Mouse (Mus musculus) neural tube, embryonic 15.5 days (tissue): ENCODE data around the gene Smim24. TPM values are rescaled to one million over a fixed set of nuclear protein-coding genes. Genes with fewer than 3 reads are reported as not detected.
A peak's percentile ranks its signal among the peaks of the same experiment; 100 is the strongest.

ENCODE experiments used
- ATAC-seq: fragments of 200-750 bp; cut with Nextera tagmentation; 2 replicates; pipeline ENCODE4 v1.8.0; 2017; ENCODE audit warnings: mild to moderate bottlenecking, moderate TSS enrichment, moderate library complexity; ENCODE audit not compliant: low FRiP score
- H3K27ac ChIP-seq: fragments of 300-500 bp; sonication (generic); replicated peaks from 2 replicates; pipeline ENCODE4 v1.5.1; 2015; ENCODE audit warnings: mild to moderate bottlenecking, inconsistent platforms
- H3K27me3 ChIP-seq: fragments of 300-500 bp; sonication (generic); replicated peaks from 2 replicates; pipeline ENCODE4 v1.6.1; 2015; ENCODE audit warnings: inconsistent platforms
- H3K36me3 ChIP-seq: fragments of 300-500 bp; sonication (generic); 2 replicates; pipeline ENCODE4 v1.6.1; 2015; ENCODE audit warnings: inconsistent platforms
- H3K4me1 ChIP-seq: fragments of 300-500 bp; sonication (generic); 2 replicates; pipeline ENCODE4 v1.6.1; 2015; ENCODE audit warnings: inconsistent platforms
- H3K4me2 ChIP-seq: fragments of 300-500 bp; sonication (generic); 2 replicates; pipeline ENCODE4 v1.6.1; 2015; ENCODE audit warnings: inconsistent platforms, mild to moderate bottlenecking, moderate library complexity
- H3K4me3 ChIP-seq: fragments of 300-500 bp; sonication (generic); replicated peaks from 2 replicates; pipeline ENCODE4 v1.5.1; 2015; ENCODE audit warnings: mild to moderate bottlenecking, inconsistent platforms
- H3K9ac ChIP-seq: fragments of 300-500 bp; sonication (generic); replicated peaks from 2 replicates; pipeline ENCODE4 v1.6.1; 2015; ENCODE audit warnings: mild to moderate bottlenecking, inconsistent platforms
- H3K9me3 ChIP-seq: fragments of 300-500 bp; sonication (generic); replicated peaks from 2 replicates; pipeline ENCODE4 v1.6.1; 2016; ENCODE audit warnings: inconsistent platforms
- WGBS: fragments of 180-500 bp; shearing (Covaris S2); methylation state at CpG from one replicate; pipeline ENCODE4 v1.1.7; 2015; ENCODE audit warnings: mixed read lengths; 5-methylcytosine and 5-hydroxymethylcytosine counted together
- polyA plus RNA-seq: library from polyadenylated mRNA; unstranded; fragments of >200 nt; fragmentation: Nextera tagmentation; extraction: Ambion mirVana; gene quantifications from 2 replicates; pipeline ENCODE4 v1.2.1, GENCODE M21; 2015

Smim24 gene
- polyA plus RNA-seq, 1 experiment from 2014 or later = 2.5 TPM

DNA sequence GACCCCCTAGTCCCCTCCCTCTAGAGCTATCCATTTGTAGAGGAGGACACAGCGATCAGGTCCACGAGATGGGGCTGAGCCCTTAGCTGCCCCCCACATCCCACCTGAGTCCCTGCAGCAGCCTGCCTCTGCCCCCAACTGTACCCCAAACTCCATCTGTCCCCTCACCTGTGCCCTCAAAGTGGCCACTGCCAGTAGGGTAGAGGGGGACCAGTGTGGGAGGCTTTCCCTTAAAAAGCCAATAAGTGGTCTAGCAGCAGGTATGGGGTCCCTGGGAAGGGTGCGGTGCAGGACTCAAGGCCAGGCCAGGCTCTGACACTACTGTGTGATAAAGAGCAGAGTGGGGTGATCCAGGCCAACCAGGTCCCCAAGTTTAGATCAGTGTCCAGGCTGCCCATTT, 34.5 kb downstream of the Smim24 start:
- Histone ChIP-seq H3K9ac (peak overlapping the region; percentile 55), H3K9me3 (no peaks in the 10 kb centered on the region), H3K4me3 (peak overlapping the region; percentile 46), H3K4me1 (peaks cover 67% of the 10 kb centered on the region), H3K27me3 (peaks cover 13% of the 10 kb centered on the region), H3K36me3 (no peaks in the 10 kb centered on the region), H3K4me2 (peak overlapping the region; percentile 81), H3K27ac (no peak overlapping the region)
- no peak for ATAC-seq
- 39% methylated on average over 3 of the region's 3 CpGs for WGBS

DNA sequence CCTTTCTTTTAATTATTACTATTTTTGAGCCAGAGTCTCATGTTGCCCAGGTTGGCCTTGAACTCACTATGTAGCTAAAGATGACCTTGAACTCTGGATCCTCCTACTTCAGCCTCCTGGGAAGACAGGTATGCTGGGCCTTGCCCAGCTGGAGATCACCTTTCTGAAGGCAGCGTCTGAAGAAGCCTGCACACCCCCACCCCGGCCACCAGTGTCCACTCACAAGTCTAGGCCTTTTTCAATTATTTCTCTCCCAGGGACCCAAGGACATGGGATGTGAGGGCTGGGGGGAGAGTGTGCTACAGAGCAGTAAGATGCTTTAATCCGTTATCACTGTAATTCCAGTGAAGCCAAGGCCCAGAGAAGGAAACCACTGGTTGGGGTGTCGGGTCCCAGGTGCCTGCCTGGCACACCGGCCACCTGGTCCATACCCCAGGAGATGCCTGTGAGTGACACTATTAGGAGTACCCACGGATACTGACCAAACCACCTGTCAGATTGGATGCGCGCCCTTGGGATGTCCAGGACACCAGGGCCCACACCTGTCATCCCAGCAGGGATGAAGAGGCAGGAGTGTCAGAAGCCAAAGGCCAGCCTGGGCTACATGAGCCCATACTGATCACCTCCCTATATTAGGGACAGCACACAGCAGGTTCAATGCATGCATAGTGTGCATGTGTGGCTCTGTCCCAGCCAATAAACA, 35.1 kb downstream of the Smim24 start:
- Histone ChIP-seq H3K36me3 (no peaks in the 10 kb centered on the region), H3K27ac (no peak overlapping the region), H3K4me3 (no peak overlapping the region), H3K9ac (no peak overlapping the region), H3K9me3 (no peaks in the 10 kb centered on the region), H3K27me3 (peaks cover 13% of the 10 kb centered on the region), H3K4me1 (peaks cover 71% of the 10 kb centered on the region), H3K4me2 (no peak overlapping the region)
- WGBS = 81% methylated on average over 8 of the region's 8 CpGs
- ATAC-seq = no peak

DNA sequence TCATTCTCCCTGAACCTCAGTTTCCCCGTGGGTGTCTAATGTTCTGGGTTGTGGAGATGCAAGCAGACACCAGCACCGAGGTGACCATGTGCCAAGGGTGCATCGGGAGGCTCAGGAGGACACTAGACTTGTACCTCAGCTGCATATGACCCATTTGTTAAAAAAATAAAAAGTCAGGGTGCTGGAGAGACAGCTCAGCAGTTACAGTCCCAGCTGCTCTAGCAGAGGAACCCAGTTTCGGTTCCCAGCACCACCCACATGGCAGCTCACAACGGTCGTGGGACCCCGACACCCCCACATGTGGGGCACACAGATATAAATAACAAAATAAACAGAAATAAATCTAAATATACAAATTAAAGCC, 35.6 kb downstream of the Smim24 start:
- Histone ChIP-seq H3K4me1 (peaks cover 76% of the 10 kb centered on the region), H3K36me3 (no peaks in the 10 kb centered on the region), H3K27me3 (peaks cover 13% of the 10 kb centered on the region), H3K9me3 (no peaks in the 10 kb centered on the region), H3K4me2 (no peak overlapping the region), H3K27ac (no peak overlapping the region), H3K9ac (no peak overlapping the region), H3K4me3 (no peak overlapping the region)
- ATAC-seq = no peak
- WGBS = 94% methylated on average over 7 of the region's 7 CpGs

DNA sequence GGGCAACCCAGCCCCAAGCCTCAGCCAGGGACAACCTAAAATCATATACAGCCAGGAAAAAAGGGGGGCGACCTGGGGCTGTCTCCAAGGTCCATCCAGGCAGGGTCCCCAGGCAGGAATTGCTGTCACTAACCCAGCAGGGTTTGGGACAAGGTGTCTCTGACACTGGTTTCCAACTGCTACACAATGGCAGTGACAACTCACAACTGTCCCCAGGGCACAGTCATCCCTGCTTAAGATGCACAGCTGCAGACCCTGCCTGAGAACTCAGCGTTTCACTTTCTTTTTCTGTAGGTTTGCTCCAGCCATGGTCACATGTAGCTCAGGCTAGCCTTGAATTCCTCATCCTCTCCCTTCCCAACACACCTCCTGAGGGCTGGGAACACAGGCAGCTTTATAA, 36.2 kb downstream of the Smim24 start:
- peak overlapping the region; percentile 97; the same call in 1 of the 2 replicates for H3K27ac ChIP-seq
- H3K36me3 ChIP-seq = no peaks in the 10 kb centered on the region
- no peak overlapping the region for H3K9ac ChIP-seq
- peaks cover 13% of the 10 kb centered on the region for H3K27me3 ChIP-seq
- H3K4me1 ChIP-seq = peaks cover 79% of the 10 kb centered on the region
- H3K4me3 ChIP-seq = peak overlapping the region; percentile 76
- no peaks in the 10 kb centered on the region for H3K9me3 ChIP-seq
- ATAC-seq = no peak
- 28% methylated on average over 2 of the region's 2 CpGs for WGBS
- H3K4me2 ChIP-seq = peak overlapping the region; percentile 92

DNA sequence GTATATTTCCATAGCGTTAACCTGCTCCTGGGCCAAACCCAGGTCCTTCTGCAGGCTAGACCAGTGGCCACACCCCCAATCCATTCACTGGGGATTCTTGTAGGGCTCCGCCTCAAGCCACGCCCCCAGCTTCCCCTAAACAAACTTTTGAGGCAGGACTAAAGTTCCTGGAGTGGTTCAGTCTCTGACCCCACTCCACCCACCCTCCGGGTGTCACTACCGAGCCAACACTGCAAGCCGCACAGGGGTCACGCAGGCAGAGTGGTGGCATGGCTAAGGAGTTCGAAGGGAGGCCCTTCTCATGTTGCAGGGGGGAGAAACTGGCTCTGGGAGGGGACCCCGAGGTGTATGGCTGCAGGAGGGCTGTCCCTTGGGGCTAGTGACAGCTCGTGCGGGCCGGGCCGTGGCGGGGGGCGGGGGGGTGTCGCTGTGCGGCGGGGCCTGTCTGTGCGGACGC, 36.8 kb downstream of the Smim24 start:
- no peaks in the 10 kb centered on the region for H3K9me3 ChIP-seq
- H3K27ac ChIP-seq = peak overlapping the region; percentile 97
- H3K27me3 ChIP-seq = peaks cover 13% of the 10 kb centered on the region
- WGBS = 0% methylated on average over 20 of the region's 20 CpGs
- peaks cover 79% of the 10 kb centered on the region for H3K4me1 ChIP-seq
- H3K36me3 ChIP-seq = no peaks in the 10 kb centered on the region
- 0 out of 2 replicates have a peak, but pooled peaks have one; percentile 1 for ATAC-seq
- H3K4me3 ChIP-seq = peak overlapping the region; percentile 76
- H3K4me2 ChIP-seq = peak overlapping the region; percentile 92
- peak overlapping the region; percentile 79 for H3K9ac ChIP-seq

DNA sequence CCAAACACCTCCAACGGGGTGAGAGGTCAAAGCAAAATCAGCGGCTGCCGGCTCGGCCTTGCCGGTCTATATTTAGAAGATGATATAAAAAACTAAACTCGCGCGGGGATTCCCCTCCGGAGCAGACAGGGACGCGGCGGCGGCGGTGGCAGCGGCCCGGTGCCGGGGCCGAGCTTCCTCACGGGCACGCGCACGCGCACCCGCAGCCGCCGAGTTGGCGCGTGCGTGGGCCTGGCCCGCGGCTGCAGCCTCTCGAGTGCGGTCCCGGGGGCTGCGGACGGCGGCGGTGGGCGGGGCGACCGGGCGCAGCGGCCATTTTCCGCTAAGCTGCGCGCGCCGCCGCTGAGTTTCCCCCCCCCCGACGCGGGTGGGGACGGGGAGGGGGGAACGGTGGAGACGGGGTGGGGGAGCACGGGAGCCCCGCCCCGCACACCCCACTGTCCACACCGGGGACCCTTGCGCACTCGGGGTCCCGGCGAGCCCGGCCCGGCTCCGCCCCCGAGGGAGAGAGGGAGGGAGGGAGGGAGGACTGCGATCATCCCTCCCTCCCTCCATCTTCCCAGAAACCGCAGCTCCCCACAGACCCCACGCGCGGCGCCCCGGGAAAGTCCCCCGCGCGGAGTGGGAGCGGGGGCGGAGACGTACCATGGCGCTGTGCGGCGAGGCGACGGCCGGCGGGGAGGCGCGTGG, 37.4 kb downstream of the Smim24 start:
- ATAC-seq = peak; percentile 39
- Histone ChIP-seq H3K27ac (peak overlapping the region; percentile 97), H3K9ac (peak overlapping the region; percentile 79), H3K4me2 (peak overlapping the region; percentile 92), H3K36me3 (no peaks in the 10 kb centered on the region), H3K4me1 (peaks cover 78% of the 10 kb centered on the region), H3K4me3 (peak overlapping the region; percentile 76), H3K27me3 (peaks cover 13% of the 10 kb centered on the region), H3K9me3 (no peaks in the 10 kb centered on the region)
- WGBS = 0% methylated on average over 48 of the region's 89 CpGs

DNA sequence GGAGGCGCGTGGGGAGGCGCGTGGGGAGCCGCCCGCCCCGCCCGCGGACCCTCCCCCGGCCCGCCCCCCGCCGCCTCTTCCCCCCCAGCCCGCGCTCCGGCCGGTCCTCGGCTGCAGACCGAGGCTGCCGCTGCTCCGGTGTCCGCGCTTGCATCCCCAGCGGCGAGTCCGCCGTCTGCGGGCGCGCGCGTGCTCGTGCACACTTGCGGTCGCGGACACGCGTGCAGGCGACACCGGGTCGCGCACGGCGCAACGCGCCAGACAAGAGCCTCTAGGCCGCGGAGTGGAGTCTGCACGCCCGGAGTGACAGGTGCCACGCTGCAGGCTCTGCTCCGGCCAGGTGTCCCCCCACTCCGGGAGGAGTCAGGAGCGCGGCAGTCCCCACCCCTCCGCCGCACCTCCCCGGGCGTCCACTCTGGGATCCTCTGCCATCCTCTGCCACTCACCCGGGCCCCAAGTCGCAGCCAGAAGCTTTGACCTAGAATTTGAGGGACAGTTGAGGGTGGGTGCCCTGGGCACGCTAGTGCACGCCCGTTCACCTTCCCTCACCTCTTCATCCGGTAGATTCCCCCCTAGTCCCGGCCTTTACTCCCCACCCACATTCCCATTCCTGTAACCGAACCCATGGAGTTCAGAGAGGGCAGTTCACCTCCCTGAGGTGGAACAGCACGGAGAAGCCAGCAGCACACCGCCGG, 38.1 kb downstream of the Smim24 start:
- peaks cover 13% of the 10 kb centered on the region for H3K27me3 ChIP-seq
- peak overlapping the region; percentile 97 for H3K27ac ChIP-seq
- H3K4me2 ChIP-seq = peak overlapping the region; percentile 92
- no peaks in the 10 kb centered on the region for H3K9me3 ChIP-seq
- peak overlapping the region; percentile 79 for H3K9ac ChIP-seq
- H3K4me1 ChIP-seq = peaks cover 72% of the 10 kb centered on the region
- no peaks in the 10 kb centered on the region for H3K36me3 ChIP-seq
- 3% methylated on average over 26 of the region's 70 CpGs for WGBS
- peak overlapping the region; percentile 76 for H3K4me3 ChIP-seq
- peak; percentile 29 for ATAC-seq

DNA sequence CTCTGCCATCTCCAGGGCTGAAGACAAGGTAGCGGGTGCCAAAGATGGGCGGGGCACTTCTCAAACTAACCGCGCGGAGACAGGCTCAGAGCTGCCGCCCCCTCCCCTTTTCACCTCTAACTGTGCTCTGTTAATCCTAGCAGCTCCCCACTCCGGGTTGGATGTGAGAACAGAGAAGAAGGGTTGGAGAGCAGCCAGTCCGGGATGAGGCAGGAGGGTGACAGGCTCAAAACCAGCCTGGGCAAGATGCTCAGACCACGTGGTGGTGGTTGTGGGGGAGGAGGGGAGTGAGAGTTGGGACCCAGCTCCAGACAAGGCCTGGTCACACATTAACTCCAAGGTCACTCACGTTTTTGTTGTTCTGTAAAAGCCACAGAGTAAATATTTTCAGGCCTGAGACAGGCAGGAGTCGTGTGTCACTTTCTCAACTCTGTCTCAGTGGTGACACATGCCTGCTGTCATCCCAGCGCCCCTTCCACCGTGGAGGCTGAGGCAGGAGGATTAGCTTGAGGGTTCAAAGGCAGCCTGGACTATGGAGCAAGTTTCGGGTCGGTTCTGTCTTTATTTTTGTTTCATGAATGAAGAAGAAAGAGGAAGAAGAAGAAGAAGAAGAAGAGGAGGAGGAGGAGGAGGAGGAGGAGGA, 38.8 kb downstream of the Smim24 start:
- 10% methylated on average over 15 of the region's 15 CpGs for WGBS
- peaks cover 66% of the 10 kb centered on the region for H3K4me1 ChIP-seq
- ATAC-seq = peak; percentile 0; the same call in 1 of the 2 replicates
- H3K9me3 ChIP-seq = no peaks in the 10 kb centered on the region
- H3K4me2 ChIP-seq = peak overlapping the region; percentile 92
- H3K4me3 ChIP-seq = peak overlapping the region; percentile 76
- H3K36me3 ChIP-seq = no peaks in the 10 kb centered on the region
- H3K27ac ChIP-seq = peak overlapping the region; percentile 97
- no peak overlapping the region for H3K9ac ChIP-seq
- H3K27me3 ChIP-seq = peaks cover 13% of the 10 kb centered on the region

DNA sequence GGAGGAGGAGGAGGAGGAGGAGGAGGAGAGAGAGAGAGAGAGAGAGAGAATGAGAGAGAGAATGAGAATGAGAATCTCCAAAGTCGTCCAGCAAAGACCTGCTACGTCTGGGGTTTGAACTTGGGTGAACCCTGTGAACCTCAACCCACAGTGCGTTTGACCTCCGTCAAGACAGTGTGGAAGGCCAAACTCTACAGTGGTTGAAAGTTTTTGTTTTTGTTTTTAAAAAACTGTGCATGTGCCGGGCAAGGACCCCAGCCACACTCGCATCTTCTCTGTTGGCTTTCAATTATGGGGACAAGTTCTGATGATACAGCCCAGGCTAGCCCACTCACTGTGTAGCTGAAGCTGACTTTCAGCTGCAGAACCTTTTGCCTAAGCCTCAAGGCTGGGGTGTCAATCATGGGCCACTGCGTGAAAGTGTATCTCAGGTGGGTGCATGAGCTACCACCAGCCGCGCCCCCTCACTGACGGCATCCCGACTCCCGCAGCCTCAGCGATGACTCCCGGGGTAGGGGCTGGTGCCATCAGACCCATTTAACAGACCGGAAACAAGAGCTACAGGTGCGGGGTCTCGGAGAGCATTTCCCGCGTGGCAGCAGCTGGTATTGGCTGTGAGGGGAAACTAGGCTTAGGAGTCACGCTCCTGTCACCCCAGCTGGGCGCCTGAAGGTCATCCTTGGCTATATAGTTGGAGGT, 39.5 kb downstream of the Smim24 start:
- Histone ChIP-seq H3K9ac (no peak overlapping the region), H3K4me1 (peaks cover 59% of the 10 kb centered on the region), H3K36me3 (no peaks in the 10 kb centered on the region), H3K9me3 (no peaks in the 10 kb centered on the region), H3K4me3 (peak overlapping the region; percentile 28), H3K27ac (peak overlapping the region; percentile 58), H3K4me2 (peak overlapping the region; percentile 60), H3K27me3 (peaks cover 11% of the 10 kb centered on the region)
- ATAC-seq = peak; percentile 7; the same call in 1 of the 2 replicates
- 60% methylated on average over 21 of the region's 21 CpGs for WGBS

DNA sequence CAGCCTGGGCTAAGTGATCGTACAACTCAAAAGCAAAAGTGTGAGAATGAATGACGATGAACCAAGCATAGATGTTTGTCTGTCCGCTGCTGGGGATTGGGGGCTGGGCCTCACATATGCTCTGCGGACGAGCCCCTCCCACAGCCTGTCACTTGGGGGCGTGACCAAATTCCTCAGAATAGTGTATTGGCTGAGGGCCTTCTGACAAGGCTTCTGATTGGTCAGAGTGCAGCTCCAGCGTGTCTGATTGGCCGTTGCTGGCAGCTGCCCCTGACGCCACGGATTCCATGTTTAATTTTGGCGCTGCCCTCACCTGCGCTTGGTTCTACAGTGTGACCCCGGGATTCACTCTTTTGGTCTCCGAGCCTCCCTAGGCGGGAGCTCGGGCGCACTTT, 40.0 kb downstream of the Smim24 start:
- Histone ChIP-seq H3K4me1 (peaks cover 57% of the 10 kb centered on the region), H3K27me3 (peaks cover 5% of the 10 kb centered on the region), H3K9me3 (no peaks in the 10 kb centered on the region), H3K4me2 (peak overlapping the region; percentile 60), H3K36me3 (no peaks in the 10 kb centered on the region), H3K27ac (peak overlapping the region; percentile 58), H3K4me3 (peak overlapping the region; percentile 28), H3K9ac (0 out of 2 replicates have a peak overlapping the region, but pooled peaks have one; percentile 12)
- WGBS = 4% methylated on average over 17 of the region's 17 CpGs
- ATAC-seq = peak; percentile 81
